Mouse (Mus musculus): Measurements from ENCODE around the gene Gm28827. TPM values are rescaled to one million over a fixed set of nuclear protein-coding genes. Genes with fewer than 3 reads are reported as not detected.
"Not testable (repeated sequence)": the region's sequence is repeated elsewhere in the genome, so short reads cannot be mapped to it uniquely, and the experiment has no call there.

Gene Gm28827
- polyA plus RNA-seq (2015; fragmentation: Nextera tagmentation; extraction: Ambion mirVana) = not detected in 2 replicates

DNA sequence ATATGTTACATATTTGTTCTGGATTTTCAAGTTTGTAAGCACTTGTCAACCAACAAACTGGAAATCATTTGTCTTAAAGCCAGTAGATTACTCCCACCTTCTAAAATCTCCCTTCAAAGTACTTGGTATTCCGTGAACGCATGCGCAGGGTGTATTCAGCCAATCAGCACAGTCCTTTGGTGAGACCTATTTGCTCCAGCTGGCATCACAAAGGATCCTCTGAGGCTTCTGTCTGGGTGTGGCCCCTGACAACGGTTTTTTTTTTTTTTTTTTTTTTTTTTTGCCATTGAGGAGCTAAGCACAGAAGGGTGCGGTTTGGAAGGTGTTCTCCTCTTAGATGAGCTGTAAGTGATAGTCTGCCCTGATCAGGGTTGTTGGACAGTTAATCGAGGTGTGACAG, at the start of gene Gm28827:
TSS of gene Gm28827 (plus strand) at position 301 of the 400 bp plus-strand sequence.
- not testable (repeated sequence) for H3K9me3 ChIP-seq (ENCODE audit: control insufficient read depth, low read length); DNase-seq (ENCODE audit: low spot score); H3K27me3 ChIP-seq (ENCODE audit: control insufficient read depth, insufficient read depth, low read length); H3K4me1 ChIP-seq (replicated peaks; ENCODE audit: control insufficient read depth, insufficient read depth); H3K27ac ChIP-seq (replicated peaks); H3K36me3 ChIP-seq (ENCODE audit: control insufficient read depth, insufficient read depth, low read length); H3K4me3 ChIP-seq (ENCODE audit: low read depth, low read length); H3K9ac ChIP-seq (ENCODE audit: low read length); H3K4me2 ChIP-seq (replicated peaks; ENCODE audit: low read depth); ATAC-seq (ENCODE audit: low FRiP score, low TSS enrichment)
- no CpG with 5 or more reads among the region's 6 CpGs for WGBS
